Mouse (Mus musculus) brain, embryonic 14.5 days (tissue): ENCODE measurements around the gene Rnf157. TPM values are rescaled to one million over a fixed set of nuclear protein-coding genes. Genes with fewer than 3 reads are reported as not detected.

Source experiments
- DNase-seq: peaks from one replicate; pipeline ENCODE4 v3.0.0-alpha.2; 2011; ENCODE audit warnings: low read depth
- CTCF ChIP-seq: fragments of 200-500 bp; IDR thresholded peaks from 2 replicates; pipeline ENCODE4 v1.5.1; 2012; ENCODE audit warnings: inconsistent platforms, mild to moderate bottlenecking, moderate library complexity, borderline replicate concordance; ENCODE audit not compliant: insufficient read depth, insufficient read length; ENCODE audit errors: extremely low read depth
- POLR2A ChIP-seq: fragments of 200-500 bp; IDR thresholded peaks from 2 replicates; pipeline ENCODE4 v1.6.1; 2012; ENCODE audit warnings: mild to moderate bottlenecking, inconsistent platforms, borderline replicate concordance; ENCODE audit not compliant: poor library complexity, insufficient read depth, insufficient read length, severe bottlenecking; ENCODE audit errors: extremely low read depth
- polyA plus RNA-seq: library from polyadenylated mRNA; depleted of rRNA; stranded (reverse); fragments of >200 nt; gene quantifications from 2 replicates; pipeline ENCODE4 v1.2.3, GENCODE M21; 2012

Gene Rnf157
- polyA plus RNA-seq, 1 experiment: 97.3 TPM

DNA sequence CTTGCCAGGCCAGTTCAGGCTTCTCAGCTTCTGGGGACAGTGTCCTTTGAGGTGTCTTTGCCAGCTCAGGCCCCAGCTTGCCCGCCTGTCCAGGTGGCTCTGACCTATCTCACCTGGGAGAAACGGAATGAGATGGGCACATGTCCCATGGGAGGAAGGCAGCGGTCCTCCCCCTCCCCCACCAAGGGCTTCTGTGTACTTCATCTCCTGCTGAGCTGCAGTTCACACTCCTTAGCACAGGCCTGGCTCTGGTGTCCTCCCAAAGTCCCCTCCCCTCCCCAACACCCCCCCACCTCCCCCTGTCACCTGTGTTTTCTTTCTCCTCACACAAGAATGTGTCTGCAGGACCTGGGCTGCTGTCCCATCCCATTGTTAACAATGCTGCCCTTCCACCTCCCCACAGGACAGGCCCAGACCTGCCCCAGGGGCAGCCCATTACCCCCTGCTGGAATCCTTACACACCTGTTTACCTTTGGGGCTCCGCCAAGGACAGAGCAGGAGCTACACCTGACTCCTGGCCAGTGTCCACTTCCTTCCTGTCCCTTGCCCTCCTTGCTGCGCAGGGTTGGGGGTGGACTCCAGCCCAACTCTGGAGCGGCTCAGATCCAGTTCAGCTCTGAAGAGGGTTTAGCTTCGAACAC lies 85.7 kb downstream of the Rnf157 start:
- DNase-seq: no peak
- TF ChIP-seq CTCF (no peak), POLR2A (no peak)

DNA sequence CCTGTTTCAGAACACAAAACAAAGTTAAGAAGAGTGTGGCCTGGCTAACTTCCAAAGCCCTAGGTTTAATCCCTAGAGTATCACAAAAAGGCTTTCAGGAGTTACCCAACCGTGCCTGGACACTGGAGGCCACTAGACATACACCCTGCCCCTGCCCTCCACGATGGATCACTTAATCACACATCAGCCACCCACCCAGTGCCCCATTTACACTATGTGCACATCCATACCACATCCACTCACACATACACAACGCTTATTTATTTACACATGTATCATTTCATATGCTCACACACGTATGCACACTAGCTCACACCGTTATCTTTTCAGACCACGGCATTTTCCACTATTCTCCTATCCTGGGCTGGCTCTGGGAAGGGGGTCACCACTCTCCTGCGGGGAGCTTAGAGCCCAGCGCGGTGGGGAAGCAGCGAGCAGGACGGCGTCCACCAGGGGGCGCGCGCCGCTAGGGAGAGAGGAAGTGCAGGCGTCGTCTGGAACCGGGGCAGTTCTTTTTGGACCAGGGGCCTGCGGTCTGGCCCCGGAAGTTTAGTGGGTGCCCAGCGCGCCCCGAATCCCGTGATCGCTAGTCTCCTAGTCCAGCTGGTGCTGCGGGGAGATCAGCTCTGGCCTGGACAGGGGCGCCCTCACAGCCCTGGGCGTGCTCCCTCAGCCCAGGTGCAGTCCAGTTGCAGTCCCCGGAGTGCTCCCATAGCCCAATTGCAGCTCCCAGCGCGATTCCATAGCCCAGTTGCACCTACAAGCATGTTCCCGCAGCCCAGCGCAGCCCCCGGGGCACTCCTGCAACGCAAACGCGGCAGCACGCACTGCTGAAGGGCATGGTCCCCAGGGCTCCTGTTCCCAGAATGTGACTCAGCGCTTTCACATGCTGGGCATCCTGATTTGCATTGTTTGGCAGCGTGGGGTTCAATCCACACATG lies 93.8 kb downstream of the Rnf157 start:
- peak; percentile 84 for DNase-seq
- peak; percentile 93 for TF ChIP-seq CTCF
- no peak for TF ChIP-seq POLR2A

DNA sequence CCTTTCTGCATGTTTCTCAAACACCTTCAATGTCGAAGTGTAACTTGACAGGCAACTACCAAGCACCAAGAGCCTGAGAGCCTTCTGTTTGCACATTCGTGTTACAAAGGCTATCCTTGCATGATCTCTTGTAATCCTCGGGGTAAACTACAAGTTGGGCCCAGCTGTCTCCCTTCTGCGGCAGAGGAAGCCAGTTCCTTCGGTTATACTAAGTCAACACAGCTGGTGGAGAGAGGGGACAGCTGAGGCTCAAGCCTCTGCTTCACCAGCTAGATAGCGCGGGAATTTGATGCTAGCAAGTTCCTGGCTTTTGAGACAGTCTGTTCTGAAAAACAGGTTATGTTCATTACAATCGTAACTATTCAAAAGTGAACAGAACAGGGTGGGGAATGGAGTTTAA lies 100.5 kb downstream of the Rnf157 start:
- peak; percentile 38 for DNase-seq

DNA sequence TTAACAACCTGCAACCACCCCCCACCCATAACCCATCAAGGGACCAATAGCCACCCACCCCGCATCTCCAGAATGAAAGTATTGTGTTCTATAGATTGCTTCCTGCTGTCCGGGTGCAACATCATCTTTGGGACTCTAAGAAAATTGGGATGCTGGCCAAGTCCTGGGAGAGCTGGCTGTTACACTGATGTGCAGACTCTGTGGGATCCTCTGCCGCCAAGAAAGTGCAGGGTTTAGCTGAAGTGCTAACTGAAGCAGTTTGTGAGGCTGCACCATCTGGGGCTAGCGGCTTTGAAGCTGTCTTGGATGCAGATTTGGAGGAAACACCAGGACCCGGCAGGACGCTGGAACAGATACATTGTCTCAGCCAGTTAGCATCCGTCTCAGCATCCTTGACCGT lies 101.7 kb downstream of the Rnf157 start:
- no peak for TF ChIP-seq CTCF
- no peak for TF ChIP-seq POLR2A
- peak; percentile 78 for DNase-seq

More for the DNA sequence above, 100.5 kb downstream of the Rnf157 start:
- TF ChIP-seq CTCF (no peak), POLR2A (no peak)

DNA sequence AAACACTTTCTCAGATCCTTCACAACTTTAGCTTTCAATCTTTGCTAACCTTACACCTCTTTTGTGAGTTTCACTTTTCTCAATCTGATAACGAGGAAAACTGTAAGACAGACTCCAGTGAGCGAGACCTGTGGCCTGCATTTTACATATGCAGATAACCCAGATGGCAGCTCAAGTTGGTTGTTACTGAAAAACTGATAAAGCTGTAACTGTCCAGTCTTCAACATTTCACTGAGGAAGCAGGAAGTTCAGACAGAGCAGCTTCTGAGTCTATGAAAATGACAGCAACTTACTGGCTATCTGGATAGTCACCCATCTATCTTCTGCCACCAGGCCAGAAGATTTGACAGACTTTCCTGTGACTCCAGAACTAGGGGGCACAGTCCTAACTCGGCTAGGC lies 103.2 kb downstream of the Rnf157 start:
- no peak for DNase-seq
- TF ChIP-seq CTCF: no peak

DNA sequence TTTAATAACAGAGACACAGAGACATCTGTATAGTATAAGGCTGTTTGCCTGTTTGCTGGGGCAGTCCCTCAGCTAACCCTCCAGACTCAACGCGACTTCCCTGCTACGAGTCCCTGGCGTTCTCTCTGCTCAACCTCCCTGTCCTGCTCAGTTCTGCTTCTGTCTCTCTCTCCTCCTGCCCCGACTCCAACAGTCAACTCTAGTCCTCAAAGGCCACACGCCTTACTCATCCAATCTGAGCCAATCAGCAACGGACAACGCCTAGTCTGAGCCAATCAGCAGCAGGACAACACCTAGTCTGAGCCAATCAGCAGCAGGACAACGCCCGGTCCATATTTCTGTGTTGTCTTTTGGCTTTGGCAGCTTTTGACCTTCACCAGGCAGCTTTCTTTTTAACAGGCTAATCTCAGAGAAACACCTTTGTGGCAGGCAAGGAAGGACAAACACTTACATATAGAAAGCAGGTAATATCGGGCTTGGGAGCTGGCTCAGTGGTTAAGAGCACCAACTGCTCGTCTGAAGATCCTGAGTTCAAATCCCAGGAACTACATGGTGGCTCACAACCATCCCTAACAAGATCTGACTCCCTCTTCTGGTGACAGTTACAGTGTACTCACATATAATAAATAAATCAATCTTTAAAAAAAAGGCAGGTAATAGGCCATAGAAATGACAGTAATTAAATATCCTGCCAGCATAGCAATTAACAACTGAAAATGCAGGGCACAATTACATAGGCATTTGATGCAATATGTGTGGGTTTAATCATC lies 104.9 kb downstream of the Rnf157 start:
- no peak for DNase-seq
- TF ChIP-seq POLR2A: no peak
- no peak for TF ChIP-seq CTCF

DNA sequence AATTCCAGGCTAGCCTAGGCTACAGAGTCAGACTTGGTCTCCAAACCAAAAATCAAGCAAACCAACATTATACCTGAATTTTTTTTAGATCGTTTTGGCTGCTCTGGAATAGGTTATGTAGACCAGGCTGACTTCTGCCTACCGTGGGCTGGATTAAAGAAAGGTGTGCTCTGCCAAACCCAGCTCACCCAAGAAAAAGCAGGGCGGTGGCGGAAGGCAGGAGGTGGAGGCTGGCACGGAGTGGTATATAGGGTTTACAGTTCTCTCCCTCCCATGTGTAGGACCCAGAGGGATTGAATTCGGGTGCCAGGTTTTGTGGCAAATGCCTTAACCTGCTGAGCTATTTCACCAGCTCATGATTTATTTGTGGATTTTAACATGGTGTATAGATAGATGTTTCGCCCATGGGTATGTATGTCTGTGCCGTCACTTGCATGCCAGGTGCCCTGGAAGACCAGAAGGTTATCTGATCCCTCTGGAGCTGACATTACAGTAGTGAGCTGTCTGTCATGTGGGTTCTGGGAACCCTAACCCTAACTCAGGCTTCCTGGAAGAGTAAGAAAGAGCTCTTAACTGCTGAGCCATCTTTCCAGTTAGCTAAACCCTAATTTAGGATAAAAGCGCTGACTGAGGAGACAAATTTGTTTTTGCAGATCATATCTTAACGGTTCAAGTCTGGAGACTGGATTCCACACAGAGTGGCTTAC lies 105.7 kb downstream of the Rnf157 start, which contains the start of gene Exoc7:
Gene Exoc7 (minus strand): TSS at position 215 of the 707 bp plus-strand sequence.
- no peak for DNase-seq
- TF ChIP-seq CTCF: no peak
- no peak for TF ChIP-seq POLR2A

DNA sequence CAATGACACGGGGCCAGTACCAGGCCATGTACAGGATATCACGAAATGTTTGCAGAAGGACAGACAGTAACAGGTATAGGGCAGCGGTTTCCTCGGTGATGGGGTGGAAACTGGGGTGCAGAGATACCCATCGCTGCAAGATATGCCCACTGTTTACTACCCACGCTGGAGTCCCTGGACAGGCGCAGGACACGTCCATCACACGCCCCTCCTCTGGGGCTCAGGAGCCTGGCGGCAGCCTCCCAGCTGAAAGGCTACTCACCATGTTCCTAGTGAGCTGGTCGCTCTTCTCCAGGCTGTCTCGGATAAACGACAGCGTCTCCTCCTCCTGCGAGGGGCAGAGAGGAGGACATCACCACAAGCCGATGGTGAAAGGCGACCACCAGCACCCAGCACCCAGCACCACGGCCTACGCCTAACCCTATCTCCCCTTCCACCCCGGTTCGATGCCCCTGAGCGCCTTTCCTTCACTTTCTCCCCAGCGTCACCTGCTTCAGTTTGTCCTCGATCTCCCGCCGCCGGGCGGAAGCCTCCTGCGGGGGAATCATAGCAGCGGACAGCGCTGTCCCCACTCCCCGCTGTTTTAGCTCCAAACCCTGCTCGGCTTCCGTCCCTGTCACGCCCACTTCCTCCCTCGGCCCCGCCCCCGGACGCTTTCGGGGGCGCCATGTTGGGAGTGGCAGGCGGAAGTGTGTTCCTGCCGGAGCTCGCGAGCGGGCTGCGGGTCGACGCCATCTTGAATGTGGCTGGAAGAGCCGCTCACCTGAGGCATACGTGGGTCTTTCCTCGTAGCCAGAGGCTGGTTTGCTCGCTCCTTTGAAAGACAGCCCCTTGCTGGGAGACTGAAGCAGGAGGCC lies 106.5 kb downstream of the Rnf157 start:
- peak; percentile 98 for DNase-seq
- TF ChIP-seq CTCF: no peak
- peak; percentile 40; the same call in 1 of the 2 replicates for TF ChIP-seq POLR2A

DNA sequence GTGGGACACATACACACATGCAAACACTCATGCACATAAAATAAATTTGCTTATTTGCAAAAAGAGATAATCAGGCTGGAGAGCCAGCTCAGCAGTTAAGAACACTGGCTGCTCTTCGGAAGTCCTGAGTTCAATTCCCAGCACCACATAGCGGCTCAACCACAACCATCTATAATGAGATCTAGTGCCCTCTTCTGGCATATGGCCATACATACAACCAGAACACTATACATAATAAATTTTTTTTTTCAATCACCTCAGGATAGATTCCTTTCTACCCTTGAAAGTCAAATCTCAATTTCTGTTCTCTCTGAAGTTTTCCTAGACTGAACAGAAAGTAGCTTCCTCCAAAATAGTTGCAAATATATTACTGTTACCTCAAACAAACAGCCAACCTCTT lies 107.4 kb downstream of the Rnf157 start:
- TF ChIP-seq POLR2A: no peak
- TF ChIP-seq CTCF: no peak
- no peak for DNase-seq

DNA sequence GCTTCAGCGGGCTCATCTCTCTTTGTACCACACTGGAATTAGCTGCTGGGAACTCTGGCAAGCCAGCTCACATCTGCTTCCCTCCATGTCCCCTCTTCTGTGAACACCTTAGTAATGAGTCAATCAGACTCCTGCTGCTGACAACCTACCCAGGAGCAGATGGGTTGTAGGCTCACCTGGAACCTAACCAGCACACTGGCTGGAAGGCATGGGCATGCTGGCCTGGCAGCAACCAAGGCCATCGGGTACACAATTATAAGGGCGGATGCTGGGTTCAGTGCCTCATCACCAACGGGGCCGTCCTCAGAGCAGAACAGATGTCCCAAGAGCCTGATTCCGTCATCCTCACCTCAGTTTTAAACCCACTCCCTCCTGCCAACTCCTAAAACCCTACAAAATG lies 114.2 kb downstream of the Rnf157 start:
- no peak for DNase-seq
- TF ChIP-seq POLR2A (no peak), CTCF (no peak)
